Mouse (Mus musculus): ENCODE data around the gene Nkiras1. TPM values are rescaled to one million over a fixed set of nuclear protein-coding genes. Genes with fewer than 3 reads are reported as not detected.
A peak's percentile ranks its signal among the peaks of the same experiment; 100 is the strongest.
"Not testable (repeated sequence)": the region's sequence is repeated elsewhere in the genome, so short reads cannot be mapped to it uniquely, and the experiment has no call there.

Nkiras1 gene
- 11.3 and 12.6 TPM in 2 replicates for polyA plus RNA-seq (2016; fragmentation: Nextera tagmentation; extraction: Ambion mirVana)

DNA sequence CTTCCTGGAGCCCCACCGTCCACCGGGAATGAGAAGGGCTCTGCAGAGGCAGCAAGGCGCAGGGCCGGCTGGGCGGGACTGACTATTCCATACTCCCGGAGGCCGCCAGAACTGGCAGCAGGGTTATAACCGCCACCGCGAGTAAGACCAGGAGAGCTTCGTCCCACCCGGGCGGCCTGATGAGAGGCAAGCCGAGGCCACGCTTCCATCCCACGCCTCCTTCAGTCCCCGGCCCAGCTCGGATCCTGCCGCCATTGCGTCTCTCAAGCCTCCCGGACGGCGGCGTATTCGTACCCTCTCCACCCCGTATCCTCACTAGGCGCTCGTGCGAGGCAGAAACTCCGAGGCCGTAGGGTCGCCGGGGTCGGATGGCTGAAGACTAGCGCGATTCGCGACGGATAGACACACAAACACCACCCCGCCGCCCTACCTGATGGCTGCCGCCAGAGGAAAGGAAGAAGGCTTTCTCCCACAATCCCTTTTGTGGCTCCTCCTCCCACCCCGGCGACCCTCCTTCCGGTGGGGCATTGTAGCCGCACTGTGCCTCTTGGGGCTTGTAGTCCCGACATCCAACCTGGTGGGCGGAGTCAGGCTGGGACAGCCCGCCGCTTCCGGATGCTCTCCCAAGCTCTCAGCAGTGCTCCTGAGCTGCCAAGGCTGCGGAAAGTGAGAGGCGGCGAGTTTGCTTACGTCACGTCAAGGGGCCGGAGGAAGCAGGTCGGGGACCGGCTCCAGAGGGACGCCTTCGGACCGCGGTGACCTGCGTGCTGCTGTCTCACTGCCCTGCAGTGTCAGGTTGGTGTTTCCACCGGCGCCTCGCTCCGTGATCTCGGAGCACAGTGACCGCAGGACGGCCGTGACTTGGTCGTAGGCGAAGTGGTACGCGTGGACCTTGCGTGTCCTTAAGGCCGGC, at the start of gene Nkiras1, which contains the start of gene Rpl15:
Gene Nkiras1, plus strand, starts transcription at position 608 of the 913 bp plus-strand sequence.
Gene Rpl15, minus strand, starts transcription at position 863 of the 913 bp plus-strand sequence.
- Histone ChIP-seq H3K36me3 (peaks cover 41% of the 10 kb centered on the region), H3K4me1 (peaks cover 18% of the 10 kb centered on the region), H3K4me3 (peak within 1 kb of the TSS; percentile 78), H3K27ac (replicated peaks) (peak within 1 kb of the TSS; percentile 99), H3K9me3 (replicated peaks) (no peaks in the 10 kb centered on the region), H3K27me3 (ENCODE audit: low read depth, poor library complexity, severe bottlenecking) (no peaks in the 10 kb centered on the region)
- peak; percentile 99 for DNase-seq (ENCODE audit: low spot score)
- under 1% methylated on average over 77 of the region's 78 CpGs for WGBS

DNA sequence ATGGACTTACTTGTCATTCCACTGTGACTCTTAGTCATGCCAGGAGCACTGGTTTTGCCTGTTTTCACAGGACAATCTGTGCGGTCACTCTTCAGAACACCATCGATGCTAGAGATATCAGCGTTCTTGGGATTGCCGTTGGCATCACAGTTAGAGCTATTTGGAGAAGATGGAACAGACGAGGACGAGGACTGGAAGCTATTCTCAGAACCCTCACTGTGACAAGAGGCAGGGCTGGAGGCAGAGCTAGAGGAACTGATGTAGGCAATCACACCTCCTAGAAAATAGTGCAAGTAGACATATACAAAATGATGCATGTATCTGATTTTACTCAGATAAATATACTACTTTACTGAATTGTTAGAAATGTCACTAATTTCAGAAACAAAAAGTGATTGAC, 49.0 kb upstream of the Nkiras1 start:
- no peaks in the 10 kb centered on the region for H3K27me3 ChIP-seq (ENCODE audit: low read depth, poor library complexity, severe bottlenecking)
- H3K27ac ChIP-seq (replicated peaks) = no peak overlapping the region
- no peaks in the 10 kb centered on the region for H3K4me1 ChIP-seq
- no peaks in the 10 kb centered on the region for H3K9me3 ChIP-seq (replicated peaks)
- no peaks in the 10 kb centered on the region for H3K36me3 ChIP-seq
- 90% methylated on average over 6 of the region's 6 CpGs for WGBS
- H3K4me3 ChIP-seq = no peak overlapping the region
- DNase-seq (ENCODE audit: low spot score) = no peak

DNA sequence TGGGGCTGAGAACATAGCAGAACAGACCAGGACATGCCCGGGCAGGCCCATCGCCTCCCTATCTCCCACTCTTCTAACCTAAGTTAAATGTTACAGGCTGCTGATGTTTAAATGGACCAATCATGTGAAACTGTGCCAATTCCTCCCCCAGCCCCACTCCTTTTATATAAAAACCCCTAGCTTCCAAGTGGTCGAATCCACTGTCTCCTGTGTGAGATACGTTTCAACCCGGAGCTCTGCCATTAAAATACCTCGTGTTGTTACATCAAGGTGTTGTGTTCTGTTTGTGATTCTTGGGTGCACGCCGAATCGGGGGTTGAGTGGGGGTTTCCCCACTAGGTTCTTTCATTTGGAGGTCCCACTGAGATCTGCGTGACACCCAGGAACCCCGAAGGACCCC, 45.5 kb upstream of the Nkiras1 start:
- 95% methylated on average over 11 of the region's 11 CpGs for WGBS
- H3K4me3 ChIP-seq; H3K27ac ChIP-seq (replicated peaks); H3K9me3 ChIP-seq (replicated peaks); H3K27me3 ChIP-seq (ENCODE audit: low read depth, poor library complexity, severe bottlenecking); H3K36me3 ChIP-seq; H3K4me1 ChIP-seq; DNase-seq (ENCODE audit: low spot score): not testable (repeated sequence)

DNA sequence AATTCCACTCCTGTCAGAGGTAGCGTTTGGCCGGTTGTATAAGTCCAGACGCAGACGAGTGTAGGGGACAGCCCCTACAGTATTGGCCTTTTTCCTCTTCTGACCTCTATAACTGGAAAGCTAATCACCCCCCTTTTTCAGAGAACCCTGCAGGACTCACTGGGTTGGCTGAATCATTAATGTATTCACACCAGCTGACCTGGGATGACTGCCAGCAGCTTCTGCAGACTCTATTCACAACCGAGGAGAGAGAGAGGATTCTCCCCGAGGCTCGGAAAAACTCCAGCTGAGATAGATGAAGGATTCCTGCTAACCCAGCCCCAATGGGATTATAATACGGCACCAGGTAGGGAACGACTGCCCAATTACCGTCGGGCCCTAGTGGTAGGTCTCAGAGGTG, 44.8 kb upstream of the Nkiras1 start:
- not testable (repeated sequence) for H3K36me3 ChIP-seq; H3K4me3 ChIP-seq; H3K9me3 ChIP-seq (replicated peaks); DNase-seq (ENCODE audit: low spot score); H3K27me3 ChIP-seq (ENCODE audit: low read depth, poor library complexity, severe bottlenecking); H3K4me1 ChIP-seq; H3K27ac ChIP-seq (replicated peaks)
- 86% methylated on average over 11 of the region's 11 CpGs for WGBS

- not testable (repeated sequence) for H3K9me3 ChIP-seq (replicated peaks); H3K4me3 ChIP-seq; H3K4me1 ChIP-seq; H3K27ac ChIP-seq (replicated peaks); DNase-seq (ENCODE audit: low spot score); H3K27me3 ChIP-seq (ENCODE audit: low read depth, poor library complexity, severe bottlenecking); H3K36me3 ChIP-seq
- 94% methylated on average over 10 of the region's 10 CpGs for WGBS
Measured at GRCm38 (mm10) chr14:18229751-18230150, 41.2 kb upstream of the Nkiras1 start.

DNA sequence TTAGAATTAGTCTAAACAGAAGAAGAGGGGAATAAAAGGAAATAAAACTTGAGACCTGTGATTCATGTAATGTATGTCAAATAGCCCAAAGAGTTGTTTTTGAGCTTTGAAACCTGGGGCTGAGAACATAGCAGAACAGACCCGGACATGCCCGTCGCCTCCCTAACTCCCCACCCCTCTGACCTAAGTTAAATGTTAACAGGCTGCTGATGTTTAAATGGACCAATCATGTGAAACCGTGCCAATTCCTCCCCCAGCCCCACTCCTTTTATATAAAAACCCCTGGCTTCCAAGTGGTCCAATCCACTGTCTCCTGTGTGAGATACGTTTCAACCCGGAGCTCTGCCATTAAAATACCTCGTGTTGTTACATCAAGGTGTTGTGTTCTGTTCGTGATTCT, 39.1 kb upstream of the Nkiras1 start:
- not testable (repeated sequence) for H3K27ac ChIP-seq (replicated peaks); H3K4me3 ChIP-seq; H3K9me3 ChIP-seq (replicated peaks); H3K27me3 ChIP-seq (ENCODE audit: low read depth, poor library complexity, severe bottlenecking); H3K36me3 ChIP-seq; DNase-seq (ENCODE audit: low spot score); H3K4me1 ChIP-seq
- 94% methylated on average over 8 of the region's 8 CpGs for WGBS

- DNase-seq (ENCODE audit: low spot score) = no peak
- WGBS = 83% methylated on average over 2 of the region's 2 CpGs
- Histone ChIP-seq H3K9me3 (replicated peaks) (no peaks in the 10 kb centered on the region), H3K27me3 (ENCODE audit: low read depth, poor library complexity, severe bottlenecking) (no peaks in the 10 kb centered on the region), H3K36me3 (no peaks in the 10 kb centered on the region), H3K27ac (replicated peaks) (no peak overlapping the region), H3K4me1 (peaks cover 18% of the 10 kb centered on the region), H3K4me3 (no peak overlapping the region)
Measured at GRCm38 (mm10) chr14:18233076-18233475, 37.9 kb upstream of the Nkiras1 start.

GRCm38 (mm10) chr14:18233981-18234960, 36.7 kb upstream of the Nkiras1 start:
- no peak for DNase-seq (ENCODE audit: low spot score)
- Histone ChIP-seq H3K27me3 (ENCODE audit: low read depth, poor library complexity, severe bottlenecking) (no peaks in the 10 kb centered on the region), H3K27ac (replicated peaks) (no peak overlapping the region), H3K4me1 (peaks cover 20% of the 10 kb centered on the region), H3K4me3 (no peak overlapping the region), H3K9me3 (replicated peaks) (no peaks in the 10 kb centered on the region; the same call in 1 of the 2 replicates), H3K36me3 (no peaks in the 10 kb centered on the region)
- 64% methylated on average over 5 of the region's 5 CpGs for WGBS

DNA sequence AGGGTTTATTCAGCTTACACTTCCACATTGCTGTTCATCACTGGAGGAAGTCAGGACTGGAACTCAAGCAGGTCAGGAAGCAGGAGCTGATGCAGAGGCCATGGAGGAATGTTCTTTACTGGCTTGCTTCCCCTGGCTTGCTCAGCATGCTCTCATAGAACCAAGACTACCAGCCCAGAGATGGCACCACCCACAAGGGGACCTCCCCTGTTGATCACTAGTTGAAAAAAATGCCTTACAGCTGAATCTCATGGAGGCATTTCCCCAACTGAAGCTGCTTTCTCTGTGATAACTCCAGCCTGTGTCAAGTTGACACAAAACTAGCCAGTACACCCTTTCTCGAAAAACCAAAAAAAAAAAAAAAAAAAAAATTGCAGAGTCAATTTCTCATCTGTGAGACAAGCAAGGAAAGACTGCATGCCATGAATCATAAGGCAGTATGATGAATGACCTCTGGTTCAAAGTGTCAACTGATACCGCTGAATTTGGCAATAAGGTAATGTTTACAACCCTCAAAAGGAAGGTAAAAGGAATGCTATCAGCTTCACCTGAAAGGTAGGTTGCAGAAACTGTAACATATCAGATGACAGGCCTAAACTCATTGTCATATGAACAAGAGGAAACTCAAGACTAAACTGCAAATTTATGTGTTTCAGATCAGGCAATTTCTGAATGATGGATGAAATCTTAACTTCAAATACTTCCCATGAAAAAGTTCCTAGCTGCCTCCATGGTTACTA, 34.3 kb upstream of the Nkiras1 start:
- not testable (repeated sequence) for H3K27me3 ChIP-seq (ENCODE audit: low read depth, poor library complexity, severe bottlenecking); H3K36me3 ChIP-seq; DNase-seq (ENCODE audit: low spot score); H3K27ac ChIP-seq (replicated peaks); H3K9me3 ChIP-seq (replicated peaks); H3K4me3 ChIP-seq
- 85% methylated on average over 2 of the region's 2 CpGs for WGBS
- peaks cover 28% of the 10 kb centered on the region for H3K4me1 ChIP-seq

DNA sequence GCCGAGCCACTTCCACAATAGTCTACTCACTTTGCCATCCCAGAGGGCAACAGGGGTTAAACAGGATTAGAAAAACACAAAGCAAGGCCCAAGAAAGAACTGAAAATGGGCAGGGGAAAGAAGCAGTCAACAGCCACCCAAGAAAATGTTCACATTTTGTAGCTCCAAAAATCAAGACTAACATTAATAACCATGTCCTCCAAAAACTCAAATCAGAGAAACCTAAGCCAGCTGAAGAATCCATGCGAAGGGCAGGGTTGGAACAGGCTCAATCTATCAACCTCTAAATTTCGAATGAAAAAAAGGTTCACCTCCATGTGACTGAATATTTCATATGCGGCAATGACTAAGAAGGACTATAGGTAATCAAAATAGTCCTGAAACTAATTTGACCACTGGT, 33.6 kb upstream of the Nkiras1 start:
- H3K27ac ChIP-seq (replicated peaks) = no peak overlapping the region; the same call in 1 of the 2 replicates
- peaks cover 28% of the 10 kb centered on the region for H3K4me1 ChIP-seq
- H3K27me3 ChIP-seq (ENCODE audit: low read depth, poor library complexity, severe bottlenecking) = no peaks in the 10 kb centered on the region
- H3K4me3 ChIP-seq = peak overlapping the region; percentile 84
- DNase-seq (ENCODE audit: low spot score) = peak; percentile 28
- no peaks in the 10 kb centered on the region for H3K36me3 ChIP-seq
- H3K9me3 ChIP-seq (replicated peaks) = no peaks in the 10 kb centered on the region; the same call in 1 of the 2 replicates
- 57% methylated on average over 4 of the region's 4 CpGs for whole genome bisulfite sequencing

GRCm38 (mm10) chr14:18238131-18238749, 32.7 kb upstream of the Nkiras1 start:
- peaks cover under 1% of the 10 kb centered on the region; the same call in 1 of the 2 replicates for H3K9me3 ChIP-seq (replicated peaks)
- peak; percentile 96 for DNase-seq (ENCODE audit: low spot score)
- under 1% methylated on average over 58 of the region's 71 CpGs for WGBS
- H3K27me3 ChIP-seq (ENCODE audit: low read depth, poor library complexity, severe bottlenecking) = no peaks in the 10 kb centered on the region
- H3K4me1 ChIP-seq = peaks cover 28% of the 10 kb centered on the region
- H3K4me3 ChIP-seq = peak overlapping the region; percentile 84
- no peaks in the 10 kb centered on the region for H3K36me3 ChIP-seq
- H3K27ac ChIP-seq (replicated peaks) = peak overlapping the region; percentile 84

Data from midbrain, embryonic 10.5 days (tissue).